Mouse (Mus musculus) cerebellum, adult 9-11 months (tissue): ENCODE data around the gene Aif1.

ENCODE experiments used
- DNase-seq: peaks from one replicate; pipeline ENCODE4 v3.0.0; 2022

The Aif1 gene

GRCm38 (mm10) chr17:35165451-35166155 is 10.3 kb downstream of the Aif1 start:
- DNase-seq, result peak; percentile 52

GRCm38 (mm10) chr17:35164568-35165450 is 11.1 kb downstream of the Aif1 start, which contains the start of gene Prrc2a:
Gene Prrc2a, minus strand, starts transcription at chr17:35164897.
- DNase-seq, result peak; percentile 100

DNA sequence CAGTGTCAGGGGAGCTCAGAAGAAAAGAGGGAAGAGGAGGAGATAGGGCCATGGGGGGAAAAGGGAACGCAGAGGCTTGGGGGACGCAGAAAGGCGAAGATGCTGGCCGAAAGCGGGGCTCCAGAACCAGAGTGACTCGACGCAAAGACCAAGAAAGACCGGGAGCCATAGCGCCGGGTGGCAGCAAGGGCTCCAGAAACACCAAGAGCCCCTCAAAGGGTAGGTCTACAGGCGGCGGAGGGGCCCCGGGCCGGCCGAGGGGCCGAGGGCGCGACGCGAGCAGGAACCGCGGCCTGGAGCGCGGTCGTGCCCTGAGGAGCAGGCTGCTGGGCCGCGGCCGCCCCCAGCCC is 11.7 kb downstream of the Aif1 start:
- no peak for DNase-seq

GRCm38 (mm10) chr17:35163326-35164081 is 12.4 kb downstream of the Aif1 start:
- DNase-seq, result peak; percentile 64

DNA sequence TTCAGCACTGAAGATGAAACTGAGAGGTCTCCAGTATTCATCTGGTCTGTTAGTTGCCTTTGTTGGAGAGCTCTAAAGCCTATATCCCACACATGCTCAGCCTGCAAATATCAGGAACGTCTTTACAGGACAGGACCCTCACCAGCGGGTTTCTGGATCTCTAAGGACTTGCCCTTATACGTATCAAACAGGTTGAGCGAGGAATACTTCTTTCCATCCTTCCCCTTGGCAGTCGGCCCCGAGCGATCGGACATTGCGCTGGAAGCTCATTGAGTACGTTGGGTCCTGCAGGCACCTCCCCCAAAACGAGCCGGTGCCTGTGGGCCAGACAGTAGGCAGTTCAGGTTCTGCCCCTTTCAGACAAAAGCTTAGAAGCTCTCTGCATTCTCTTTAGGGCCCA is 13.1 kb downstream of the Aif1 start:
- DNase-seq, result peak; percentile 62

- DNase-seq, result peak; percentile 20
Measured at GRCm38 (mm10) chr17:35162121-35162520, 13.7 kb downstream of the Aif1 start.

DNA sequence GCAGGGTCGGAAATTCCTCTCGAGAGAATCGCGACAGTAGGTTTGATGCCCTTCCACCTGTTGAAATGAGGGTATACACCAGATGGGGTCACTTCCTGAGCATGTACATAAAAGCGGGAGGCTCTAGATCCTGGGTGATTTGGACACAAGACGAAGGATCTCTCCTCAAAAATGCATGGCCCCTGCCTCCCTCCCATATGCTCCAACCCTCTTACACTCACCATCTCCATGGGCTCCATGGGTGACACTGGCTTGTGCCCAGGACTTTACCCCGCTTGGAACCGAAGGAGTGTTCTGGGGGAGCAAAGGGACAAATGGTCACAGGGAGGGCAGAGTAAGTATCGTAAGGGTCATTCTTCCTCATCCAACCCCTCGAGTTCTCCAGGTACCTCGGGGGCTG is 14.4 kb downstream of the Aif1 start:
- peak; percentile 42 for DNase-seq

DNA sequence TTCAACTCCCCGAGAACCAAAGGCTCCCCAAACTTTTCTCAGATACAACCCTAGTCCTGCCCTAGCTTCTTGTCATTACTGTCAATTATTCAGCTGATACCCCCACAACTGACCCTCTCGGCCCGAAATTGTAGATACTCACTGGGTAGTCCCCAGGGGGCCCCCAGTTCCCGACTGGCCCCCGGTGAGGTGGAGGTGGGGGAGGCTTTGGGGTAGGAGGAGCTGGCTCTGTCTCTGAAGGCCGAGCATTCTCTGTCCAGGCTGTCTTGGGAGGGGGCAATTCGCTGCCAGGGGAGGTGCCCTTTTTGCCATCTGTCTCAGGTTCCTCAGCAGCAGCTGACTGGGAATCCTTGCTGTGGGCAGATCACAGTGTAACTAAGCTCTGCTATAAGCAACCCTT is 16.2 kb downstream of the Aif1 start:
- peak; percentile 47 for DNase-seq

DNA sequence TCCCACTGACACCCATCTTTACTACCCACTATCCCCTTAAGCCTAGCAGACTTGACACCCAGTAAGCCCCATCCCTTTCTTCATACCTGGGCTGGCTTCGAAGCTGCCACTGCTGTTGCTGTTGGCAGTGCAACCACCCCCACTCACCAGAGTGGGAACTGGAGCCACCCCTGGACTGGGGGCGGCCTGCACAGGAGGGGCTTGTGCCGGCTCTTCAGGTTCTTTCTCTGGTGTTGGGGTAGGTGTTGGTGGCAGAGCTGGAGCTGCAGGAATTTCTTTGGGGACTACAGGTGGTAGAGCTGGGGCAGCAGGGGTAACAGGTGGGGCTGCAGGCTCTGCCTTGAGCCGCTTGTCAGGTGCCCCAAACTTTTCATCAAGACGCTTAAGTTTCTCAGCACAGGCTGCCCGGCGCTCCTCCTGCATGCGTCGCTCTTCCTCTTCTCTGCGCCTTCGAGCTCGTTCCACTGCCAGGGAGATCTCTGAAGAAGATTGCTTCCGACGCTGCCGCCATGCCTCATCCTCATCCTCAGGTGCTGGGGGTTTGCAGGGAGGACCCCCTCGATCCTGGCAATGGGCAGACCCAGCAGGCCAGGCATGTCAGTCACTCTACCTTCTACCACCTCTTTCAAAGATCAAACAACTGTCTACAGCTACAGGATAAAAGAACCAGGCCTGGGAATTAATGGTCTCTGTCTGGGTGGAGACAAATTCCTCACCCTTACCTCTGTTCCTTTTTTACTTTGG is 16.8 kb downstream of the Aif1 start:
- DNase-seq, result peak; percentile 18

DNA sequence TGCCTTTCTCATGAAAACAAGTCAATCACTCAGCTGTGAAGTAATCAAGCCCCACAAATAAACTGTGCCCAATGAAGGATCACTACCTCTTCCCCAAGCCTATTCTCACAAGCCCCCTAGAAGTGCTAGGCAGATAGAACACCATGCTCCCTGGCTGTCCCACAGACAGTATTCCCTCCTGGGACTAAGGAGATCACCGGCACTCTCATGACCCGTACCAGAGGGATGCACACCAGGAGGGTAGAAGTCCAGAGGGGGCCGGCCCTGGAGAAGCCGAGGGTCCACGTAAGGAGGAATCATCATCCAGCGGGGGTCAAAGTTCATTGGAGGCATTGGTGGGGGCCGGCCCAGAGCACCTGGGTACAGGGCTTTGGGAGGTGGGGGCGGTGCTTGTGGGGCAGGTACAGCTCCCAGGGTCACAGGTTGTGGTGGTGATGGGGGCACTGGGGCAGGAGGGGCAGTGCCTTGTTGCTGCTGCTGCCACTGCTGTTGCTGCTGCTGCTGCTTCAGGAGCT is 18.1 kb downstream of the Aif1 start:
- DNase-seq, result peak; percentile 39

- DNase-seq, result no peak
Measured at GRCm38 (mm10) chr17:35157254-35157653, 18.6 kb downstream of the Aif1 start.

- no peak for DNase-seq
Measured at GRCm38 (mm10) chr17:35156461-35157200, 19.2 kb downstream of the Aif1 start.

GRCm38 (mm10) chr17:35155451-35155850 is 20.4 kb downstream of the Aif1 start:
- DNase-seq, result no peak

DNA sequence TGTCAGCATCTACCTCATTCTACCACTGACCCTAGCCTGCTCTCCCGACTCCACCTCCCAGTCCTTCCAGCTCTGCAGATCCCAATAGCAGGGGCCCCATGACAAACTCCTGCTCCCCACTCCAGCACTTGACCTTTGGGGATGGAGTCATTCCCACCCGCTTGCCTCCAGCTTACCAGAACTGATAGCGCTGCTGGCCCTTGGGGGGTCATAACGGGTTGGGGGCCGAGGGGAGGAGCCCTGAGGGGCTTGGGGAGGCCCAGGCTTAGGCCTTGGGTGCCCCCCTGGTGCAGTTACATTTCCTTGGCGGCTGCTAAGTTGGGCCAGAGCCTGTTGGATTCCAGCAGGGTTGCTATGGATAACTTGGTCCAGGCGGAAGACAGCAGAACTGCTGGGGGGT is 21.3 kb downstream of the Aif1 start:
- no peak for DNase-seq

GRCm38 (mm10) chr17:35153931-35154330 is 21.9 kb downstream of the Aif1 start:
- no peak for DNase-seq

- DNase-seq, result no peak
Measured at GRCm38 (mm10) chr17:35153077-35153476, 22.8 kb downstream of the Aif1 start.

GRCm38 (mm10) chr17:35152121-35152520 is 23.7 kb downstream of the Aif1 start:
- no peak for DNase-seq

- DNase-seq, result no peak
Measured at GRCm38 (mm10) chr17:35147922-35148639, 27.8 kb downstream of the Aif1 start.

DNA sequence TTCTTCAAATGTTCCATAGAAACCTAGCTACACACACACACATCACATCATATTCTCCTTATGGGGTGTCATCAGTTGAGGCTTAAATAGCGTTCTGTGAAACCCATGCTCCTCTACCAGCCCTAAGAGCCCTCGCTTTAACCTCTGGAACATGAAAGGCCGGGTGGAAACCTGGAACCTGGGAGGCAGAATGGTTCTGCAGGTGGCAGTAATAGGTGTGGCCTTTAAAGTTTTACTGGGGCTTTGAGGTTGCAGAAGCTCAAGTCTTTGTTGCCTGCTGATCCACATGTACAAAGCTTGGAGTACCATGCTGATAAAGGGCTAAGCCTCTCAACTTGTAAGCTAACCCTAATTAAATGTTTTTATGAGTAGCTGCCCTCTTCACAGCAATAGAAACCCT is 28.5 kb downstream of the Aif1 start:
- DNase-seq, result no peak

DNA sequence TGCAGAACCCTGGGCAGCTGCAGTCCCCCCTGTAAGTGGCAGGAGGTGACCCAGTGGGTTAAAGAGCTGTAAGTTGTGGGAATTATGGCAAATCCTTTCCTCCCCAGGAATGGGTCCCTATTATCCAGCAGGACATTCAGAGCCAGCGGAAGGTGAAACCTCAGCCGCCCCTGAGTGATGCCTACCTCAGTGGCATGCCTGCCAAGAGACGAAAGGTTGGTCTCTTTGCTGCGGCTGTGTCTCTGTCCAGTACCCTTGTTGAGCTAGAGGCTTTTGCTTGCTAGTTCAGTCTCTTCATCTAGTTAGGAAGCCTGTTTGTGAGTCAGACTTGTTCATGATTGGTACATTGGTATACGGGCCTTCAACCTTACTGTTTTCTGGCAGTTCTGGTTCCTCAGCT is 29.7 kb downstream of the Aif1 start:
- no peak for DNase-seq

- peak; percentile 21 for DNase-seq
Measured at GRCm38 (mm10) chr17:35141971-35142370, 33.9 kb downstream of the Aif1 start.
